Mouse (Mus musculus): ENCODE measurements around the gene Tsen15. TPM values are rescaled to one million over a fixed set of nuclear protein-coding genes. Genes with fewer than 3 reads are reported as not detected.

Tsen15 gene
- 62.8 and 105 TPM in 2 replicates for total RNA-seq (2014; fragmentation: Nextera tagmentation)
- total RNA-seq (2017): 95.0 and 103 TPM in 2 replicates
- polyA plus RNA-seq (2012): 88.4 and 131 TPM in 2 replicates

GRCm38 (mm10) chr1:152386188-152386835 lies at the start of gene Tsen15:
Gene Tsen15, minus strand, starts transcription at chr1:152386688.
- Histone ChIP-seq H3K4me3 (ENCODE audit: low read depth, low read length) (peak within 1 kb of the TSS; percentile 88), H3K36me3 (replicated peaks) (peaks cover 25% of the 10 kb centered on the region), H3K27me3 (ENCODE audit: insufficient read depth, low read length) (peaks cover 7% of the 10 kb centered on the region; the same call in 1 of the 2 replicates), H3K4me1 (ENCODE audit: insufficient read depth, low read depth, low read length) (peaks cover 12% of the 10 kb centered on the region), H3K9me3 (replicated peaks) (no peaks in the 10 kb centered on the region)
- TF ChIP-seq GATA1 (IDR thresholded peaks at IDR 0.05; ENCODE audit: borderline replicate concordance, low read length): no peak
- TF ChIP-seq GATA2 (IDR thresholded peaks at IDR 0.05; ENCODE audit: borderline replicate concordance, low read depth, low read length): no peak
- TF ChIP-seq POLR2AphosphoS5 (IDR thresholded peaks at IDR 0.05; ENCODE audit: insufficient replicate concordance, low read depth, low read length): no peak
- no peak for TF ChIP-seq CTCF (IDR thresholded peaks at IDR 0.05; ENCODE audit: low read depth, low read length)
- no peak for TF ChIP-seq TAL1 (conservative IDR thresholded peaks at IDR 0.05; ENCODE audit: low read depth, low read length)
- ATAC-seq (ENCODE audit: extremely low read depth, insufficient number of reproducible peaks, low FRiP score, poor library complexity, severe bottlenecking): peak; percentile 95
- peak; percentile 90 for DNase-seq (ENCODE audit: low spot score)

GRCm38 (mm10) chr1:152434166-152434565 lies 47.7 kb upstream of the Tsen15 start:
- Histone ChIP-seq H3K27me3 (ENCODE audit: insufficient read depth, low read length) (no peaks in the 10 kb centered on the region), H3K4me3 (ENCODE audit: low read depth, low read length) (no peak overlapping the region), H3K36me3 (replicated peaks) (no peaks in the 10 kb centered on the region), H3K9me3 (replicated peaks) (no peaks in the 10 kb centered on the region), H3K4me1 (ENCODE audit: insufficient read depth, low read depth, low read length) (no peaks in the 10 kb centered on the region)
- DNase-seq (ENCODE audit: low spot score): no peak
- TF ChIP-seq GATA2 (IDR thresholded peaks at IDR 0.05; ENCODE audit: borderline replicate concordance, low read depth, low read length) (no peak), GATA1 (IDR thresholded peaks at IDR 0.05; ENCODE audit: borderline replicate concordance, low read length) (no peak), CTCF (IDR thresholded peaks at IDR 0.05; ENCODE audit: low read depth, low read length) (no peak), POLR2AphosphoS5 (IDR thresholded peaks at IDR 0.05; ENCODE audit: insufficient replicate concordance, low read depth, low read length) (no peak), TAL1 (conservative IDR thresholded peaks at IDR 0.05; ENCODE audit: low read depth, low read length) (no peak)
- no peak for ATAC-seq (ENCODE audit: extremely low read depth, insufficient number of reproducible peaks, low FRiP score, poor library complexity, severe bottlenecking)

- Histone ChIP-seq H3K4me1 (ENCODE audit: insufficient read depth, low read depth, low read length) (no peaks in the 10 kb centered on the region), H3K9me3 (replicated peaks) (no peaks in the 10 kb centered on the region), H3K4me3 (ENCODE audit: low read depth, low read length) (no peak overlapping the region), H3K27me3 (ENCODE audit: insufficient read depth, low read length) (no peaks in the 10 kb centered on the region), H3K36me3 (replicated peaks) (no peaks in the 10 kb centered on the region)
- TF ChIP-seq POLR2AphosphoS5 (IDR thresholded peaks at IDR 0.05; ENCODE audit: insufficient replicate concordance, low read depth, low read length): no peak
- no peak for TF ChIP-seq TAL1 (conservative IDR thresholded peaks at IDR 0.05; ENCODE audit: low read depth, low read length)
- TF ChIP-seq GATA1 (IDR thresholded peaks at IDR 0.05; ENCODE audit: borderline replicate concordance, low read length): no peak
- TF ChIP-seq CTCF (IDR thresholded peaks at IDR 0.05; ENCODE audit: low read depth, low read length): no peak
- TF ChIP-seq GATA2 (IDR thresholded peaks at IDR 0.05; ENCODE audit: borderline replicate concordance, low read depth, low read length): no peak
- ATAC-seq (ENCODE audit: extremely low read depth, insufficient number of reproducible peaks, low FRiP score, poor library complexity, severe bottlenecking): no peak
- no peak for DNase-seq (ENCODE audit: low spot score)
Measured at GRCm38 (mm10) chr1:152429805-152430204, 43.3 kb upstream of the Tsen15 start.

- TF ChIP-seq GATA2 (IDR thresholded peaks at IDR 0.05; ENCODE audit: borderline replicate concordance, low read depth, low read length): no peak
- Histone ChIP-seq H3K36me3 (replicated peaks) (no peaks in the 10 kb centered on the region), H3K27me3 (ENCODE audit: insufficient read depth, low read length) (no peaks in the 10 kb centered on the region; the same call in 1 of the 2 replicates), H3K9me3 (replicated peaks) (no peaks in the 10 kb centered on the region), H3K4me3 (ENCODE audit: low read depth, low read length) (no peak overlapping the region), H3K4me1 (ENCODE audit: insufficient read depth, low read depth, low read length) (no peaks in the 10 kb centered on the region)
- ATAC-seq (ENCODE audit: extremely low read depth, insufficient number of reproducible peaks, low FRiP score, poor library complexity, severe bottlenecking): no peak
- no peak for DNase-seq (ENCODE audit: low spot score)
Measured at GRCm38 (mm10) chr1:152427912-152428581, 41.6 kb upstream of the Tsen15 start.

GRCm38 (mm10) chr1:152423052-152423451 lies 36.6 kb upstream of the Tsen15 start:
- Histone ChIP-seq H3K4me3 (ENCODE audit: low read depth, low read length) (no peak overlapping the region), H3K27me3 (ENCODE audit: insufficient read depth, low read length) (no peaks in the 10 kb centered on the region; the same call in 1 of the 2 replicates), H3K9me3 (replicated peaks) (no peaks in the 10 kb centered on the region), H3K36me3 (replicated peaks) (no peaks in the 10 kb centered on the region), H3K4me1 (ENCODE audit: insufficient read depth, low read depth, low read length) (no peaks in the 10 kb centered on the region)
- no peak for ATAC-seq (ENCODE audit: extremely low read depth, insufficient number of reproducible peaks, low FRiP score, poor library complexity, severe bottlenecking)
- TF ChIP-seq GATA2 (IDR thresholded peaks at IDR 0.05; ENCODE audit: borderline replicate concordance, low read depth, low read length) (no peak), GATA1 (IDR thresholded peaks at IDR 0.05; ENCODE audit: borderline replicate concordance, low read length) (no peak), POLR2AphosphoS5 (IDR thresholded peaks at IDR 0.05; ENCODE audit: insufficient replicate concordance, low read depth, low read length) (no peak), TAL1 (conservative IDR thresholded peaks at IDR 0.05; ENCODE audit: low read depth, low read length) (no peak), CTCF (IDR thresholded peaks at IDR 0.05; ENCODE audit: low read depth, low read length) (no peak)
- DNase-seq (ENCODE audit: low spot score): no peak

- ATAC-seq (ENCODE audit: extremely low read depth, insufficient number of reproducible peaks, low FRiP score, poor library complexity, severe bottlenecking): no peak
Measured at GRCm38 (mm10) chr1:152422295-152422694, 35.8 kb upstream of the Tsen15 start.

More at GRCm38 (mm10) chr1:152422295-152422694, 35.8 kb upstream of the Tsen15 start:
- H3K9me3 ChIP-seq (replicated peaks): no peaks in the 10 kb centered on the region
- DNase-seq (ENCODE audit: low spot score): no peak
- TF ChIP-seq GATA2 (IDR thresholded peaks at IDR 0.05; ENCODE audit: borderline replicate concordance, low read depth, low read length) (no peak), GATA1 (IDR thresholded peaks at IDR 0.05; ENCODE audit: borderline replicate concordance, low read length) (no peak), POLR2AphosphoS5 (IDR thresholded peaks at IDR 0.05; ENCODE audit: insufficient replicate concordance, low read depth, low read length) (no peak), TAL1 (conservative IDR thresholded peaks at IDR 0.05; ENCODE audit: low read depth, low read length) (no peak), CTCF (IDR thresholded peaks at IDR 0.05; ENCODE audit: low read depth, low read length) (no peak)
- H3K4me3 ChIP-seq (ENCODE audit: low read depth, low read length): no peak overlapping the region
- H3K4me1 ChIP-seq (ENCODE audit: insufficient read depth, low read depth, low read length): no peaks in the 10 kb centered on the region
- no peaks in the 10 kb centered on the region; the same call in 1 of the 2 replicates for H3K27me3 ChIP-seq (ENCODE audit: insufficient read depth, low read length)
- no peaks in the 10 kb centered on the region for H3K36me3 ChIP-seq (replicated peaks)
